Mouse (Mus musculus): ENCODE results near the gene Cd52. TPM values are rescaled to one million over a fixed set of nuclear protein-coding genes. Genes with fewer than 3 reads are reported as not detected.

Gene Cd52
- polyA plus RNA-seq, 1 experiment from 2014 or later = 2.2 TPM

Other genes with a start within 250 kb of the Cd52 start
- 14.5 and 15.2 TPM in 2 replicates for gene Rps6ka1, start 207.3 kb downstream of the Cd52 start, polyA plus RNA-seq (2015; fragmentation: Nextera tagmentation; extraction: Ambion mirVana)
- 3,166 and 3,367 TPM in 2 replicates for gene Hmgn2, start 126.4 kb downstream of the Cd52 start, polyA plus RNA-seq (2015; fragmentation: Nextera tagmentation; extraction: Ambion mirVana)
- 47.1 and 47.6 TPM in 2 replicates for gene Dhdds, start 94.2 kb downstream of the Cd52 start, polyA plus RNA-seq (2015; fragmentation: Nextera tagmentation; extraction: Ambion mirVana)
- 0.15 and 0.34 TPM in 2 replicates for gene Lin28a, start 76.2 kb downstream of the Cd52 start, polyA plus RNA-seq (2015; fragmentation: Nextera tagmentation; extraction: Ambion mirVana)
- not detected in 2 replicates for gene Zfp683, start 41.2 kb downstream of the Cd52 start, polyA plus RNA-seq (2015; fragmentation: Nextera tagmentation; extraction: Ambion mirVana)
- gene Crybg2, start 34.3 kb downstream of the Cd52 start, polyA plus RNA-seq (2015; fragmentation: Nextera tagmentation; extraction: Ambion mirVana) = 0.47 and 0.53 TPM in 2 replicates
- 6.2 and 9.4 TPM in 2 replicates for gene Ubxn11, start 7.5 kb upstream of the Cd52 start, polyA plus RNA-seq (2015; fragmentation: Nextera tagmentation; extraction: Ambion mirVana)
- 285 TPM in 2 replicates for gene Sh3bgrl3, start 33.7 kb upstream of the Cd52 start, polyA plus RNA-seq (2015; fragmentation: Nextera tagmentation; extraction: Ambion mirVana)
- gene Cep85, start 92.0 kb upstream of the Cd52 start, polyA plus RNA-seq (2015; fragmentation: Nextera tagmentation; extraction: Ambion mirVana) = 22.6 and 22.8 TPM in 2 replicates
- gene Gm7534, start 107.9 kb upstream of the Cd52 start, polyA plus RNA-seq (2015; fragmentation: Nextera tagmentation; extraction: Ambion mirVana) = not detected in 2 replicates
- not detected in 2 replicates for gene Catsper4, start 132.3 kb upstream of the Cd52 start, polyA plus RNA-seq (2015; fragmentation: Nextera tagmentation; extraction: Ambion mirVana)
- gene Cnksr1, start 143.3 kb upstream of the Cd52 start, polyA plus RNA-seq (2015; fragmentation: Nextera tagmentation; extraction: Ambion mirVana) = not detected in 2 replicates
- 0.65 and 0.68 TPM in 2 replicates for gene E130218I03Rik, start 148.6 kb upstream of the Cd52 start, polyA plus RNA-seq (2015; fragmentation: Nextera tagmentation; extraction: Ambion mirVana)
- gene Zfp593, start 150.5 kb upstream of the Cd52 start, polyA plus RNA-seq (2015; fragmentation: Nextera tagmentation; extraction: Ambion mirVana) = 16.6 and 17.2 TPM in 2 replicates
- not detected in 2 replicates for gene Gm30191, start 151.9 kb upstream of the Cd52 start, polyA plus RNA-seq (2015; fragmentation: Nextera tagmentation; extraction: Ambion mirVana)
- gene Grrp1, start 159.0 kb upstream of the Cd52 start, polyA plus RNA-seq (2015; fragmentation: Nextera tagmentation; extraction: Ambion mirVana) = 4.7 and 5.1 TPM in 2 replicates
- 32.4 and 37.3 TPM in 2 replicates for gene Pdik1l, start 192.8 kb upstream of the Cd52 start, polyA plus RNA-seq (2015; fragmentation: Nextera tagmentation; extraction: Ambion mirVana)
- gene Trim63, start 220.0 kb upstream of the Cd52 start, polyA plus RNA-seq (2015; fragmentation: Nextera tagmentation; extraction: Ambion mirVana) = 0.16 TPM in 1 of 2 replicates, not detected in the other
- gene Slc30a2, start 248.1 kb upstream of the Cd52 start, polyA plus RNA-seq (2015; fragmentation: Nextera tagmentation; extraction: Ambion mirVana) = not detected in 2 replicates

Data from forebrain, embryonic 13.5 days (tissue).